Mouse (Mus musculus): Measurements from ENCODE around the gene Pigp.

DNA sequence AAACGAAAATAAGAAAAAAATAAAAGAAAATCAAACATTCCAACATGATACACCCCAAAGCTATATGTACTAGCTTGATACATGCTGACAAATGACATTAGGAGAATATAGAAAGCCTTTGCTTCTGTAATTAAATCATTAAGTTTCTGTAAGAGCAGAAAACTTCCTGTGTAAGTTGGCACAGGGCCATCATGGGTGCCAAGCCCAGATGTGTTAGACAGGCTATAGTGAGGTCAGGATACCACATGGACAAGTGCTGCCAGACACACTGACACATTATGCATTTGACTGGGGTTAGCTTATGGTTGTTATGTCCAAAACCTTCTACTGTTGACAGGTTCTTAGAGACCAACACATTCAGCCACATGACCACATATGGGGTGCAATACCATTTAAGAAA lies 56.4 kb downstream of the Pigp start:
- no peak for TF ChIP-seq FLI1 (IDR thresholded peaks at IDR 0.05; ENCODE audit: low read length)
- no peak for TF ChIP-seq GATA1 (IDR thresholded peaks at IDR 0.05; ENCODE audit: borderline replicate concordance, low read length)

Measured in megakaryocyte, embryonic 14.5 days (primary cell).